Mouse (Mus musculus) large intestine, adult 2 months (tissue): Measurements from ENCODE around the gene Pald1. TPM values are rescaled to one million over a fixed set of nuclear protein-coding genes. Genes with fewer than 3 reads are reported as not detected.

Source experiments
- DNase-seq: peaks from one replicate; pipeline ENCODE4 v3.0.0-alpha.2; 2012; ENCODE audit warnings: low read depth, low spot score
- WGBS: fragments of 180-500 bp; shearing (Covaris S2); methylation state at CpG from one replicate; pipeline ENCODE4 v1.1.7; 2018; 5-methylcytosine and 5-hydroxymethylcytosine counted together
- polyA plus RNA-seq: library from polyadenylated mRNA; depleted of rRNA; stranded (reverse); fragments of >200 nt; gene quantifications from 2 replicates; pipeline ENCODE4 v1.2.3, GENCODE M21; 2012

The Pald1 gene
- polyA plus RNA-seq, 1 experiment, result 3.3 TPM

DNA sequence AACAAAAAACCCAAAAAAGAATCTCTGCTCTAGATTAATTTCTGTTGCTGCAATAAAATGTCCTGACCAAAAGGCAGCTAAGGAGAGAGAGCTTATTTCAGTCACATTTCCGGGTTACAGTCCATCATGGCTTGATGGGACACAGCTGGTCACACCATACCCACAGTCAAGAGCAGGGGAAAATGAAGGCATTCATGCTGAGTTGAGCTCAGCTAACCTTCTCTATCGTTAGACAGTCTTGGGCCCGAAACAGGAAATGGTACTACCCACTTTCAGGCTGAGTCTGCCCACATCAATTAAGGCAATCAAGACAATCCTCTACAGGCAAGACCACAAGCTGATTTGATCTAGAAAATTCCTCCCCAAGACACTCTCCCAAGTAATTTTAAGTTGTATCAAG, 82.3 kb downstream of the Pald1 start:
- 58% methylated on average over 3 of the region's 3 CpGs for WGBS
- no peak for DNase-seq

GRCm38 (mm10) chr10:61297477-61297876, 85.9 kb downstream of the Pald1 start, which contains the start of gene Prf1:
Gene Prf1, plus strand, starts transcription at chr10:61297833.
- no peak for DNase-seq
- WGBS, result 73% methylated on average over 7 of the region's 7 CpGs

DNA sequence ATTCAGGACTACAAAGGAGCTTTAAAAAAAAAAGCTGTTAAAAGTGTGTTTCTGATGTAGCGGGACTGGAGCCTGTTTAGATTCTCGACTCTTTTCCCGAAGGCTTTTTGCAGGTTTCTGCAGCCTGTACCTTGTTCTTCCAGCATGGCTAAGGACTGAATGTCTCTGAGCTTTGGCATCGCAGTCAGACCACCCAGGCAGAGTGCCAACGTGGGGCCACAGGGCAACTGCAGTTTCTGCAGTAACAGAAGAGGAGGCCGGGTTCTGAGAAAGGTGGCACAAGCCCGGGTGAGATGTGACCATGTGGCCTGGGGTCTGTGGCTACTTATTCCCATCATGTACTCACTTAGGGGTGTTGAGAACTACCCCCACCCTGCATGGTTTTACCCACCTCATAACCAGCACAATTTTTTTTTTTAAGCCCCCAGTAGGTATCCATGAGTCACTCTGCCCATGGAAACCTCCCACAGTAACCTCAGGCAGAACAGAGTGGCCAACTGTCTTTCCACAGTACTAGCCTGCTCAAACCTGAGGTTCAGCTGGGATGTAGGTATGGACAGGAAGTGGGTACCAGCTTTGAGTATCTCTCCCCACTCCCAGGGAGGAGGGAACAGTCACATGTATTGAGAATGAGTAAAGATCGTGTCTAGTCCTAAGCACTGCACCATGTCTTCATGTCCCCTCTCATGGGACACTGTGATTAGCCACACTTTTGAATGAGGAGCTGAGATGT, 86.5 kb downstream of the Pald1 start:
- 76% methylated on average over 8 of the region's 8 CpGs for WGBS
- no peak for DNase-seq

DNA sequence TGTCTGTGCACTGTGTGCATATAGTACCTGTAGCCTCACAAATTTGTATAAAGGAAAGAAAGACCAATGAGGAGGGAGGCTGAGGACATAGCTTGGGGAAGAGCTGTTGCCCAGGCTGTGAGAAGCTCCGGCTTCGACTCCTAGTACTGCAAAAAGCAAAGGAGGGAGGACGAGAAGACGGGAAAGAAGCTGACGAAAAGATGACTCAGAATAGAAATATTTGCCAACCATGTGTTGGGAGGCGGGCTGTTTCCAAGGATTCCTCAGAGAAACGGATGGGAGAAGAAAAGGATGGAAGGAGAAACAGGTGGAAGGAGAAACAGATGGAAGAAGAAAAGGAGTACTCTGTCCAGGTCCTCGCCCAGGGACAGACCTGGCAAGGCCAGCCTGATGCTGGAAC, 89.1 kb downstream of the Pald1 start:
- WGBS, result 51% methylated on average over 8 of the region's 8 CpGs

GRCm38 (mm10) chr10:61290479-61290878, 92.9 kb downstream of the Pald1 start:
- WGBS, result 56% methylated on average over 2 of the region's 2 CpGs
- DNase-seq, result no peak

More for the DNA sequence above, 89.1 kb downstream of the Pald1 start:
- DNase-seq, result no peak

DNA sequence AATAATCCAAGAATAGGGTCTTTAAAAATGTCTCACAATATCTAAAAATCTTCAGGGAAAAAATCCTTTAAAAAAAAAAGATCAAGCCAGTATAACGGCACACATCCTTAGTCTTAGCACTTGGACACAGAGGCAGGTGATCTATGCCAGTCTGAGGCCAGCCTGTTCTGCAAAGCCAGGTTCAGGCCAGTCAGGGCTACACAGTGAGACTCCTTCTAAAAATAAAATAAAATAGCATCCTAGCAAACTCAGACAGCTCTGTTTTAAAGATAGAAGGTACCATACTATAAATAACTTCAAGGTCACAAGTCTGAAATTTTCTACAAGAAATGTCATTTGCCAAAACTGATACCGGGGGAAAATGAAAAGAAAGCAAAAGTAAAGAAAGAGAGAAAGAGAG, 93.3 kb downstream of the Pald1 start:
- no peak for DNase-seq
- WGBS, result 63% methylated on average over 2 of the region's 2 CpGs

GRCm38 (mm10) chr10:61286246-61286645, 97.1 kb downstream of the Pald1 start:
- no peak for DNase-seq

GRCm38 (mm10) chr10:61285271-61285670, 98.1 kb downstream of the Pald1 start:
- 68% methylated on average over 11 of the region's 11 CpGs for WGBS
- DNase-seq, result no peak

More at GRCm38 (mm10) chr10:61286246-61286645, 97.1 kb downstream of the Pald1 start:
- WGBS, result 20% methylated on average over 7 of the region's 7 CpGs

DNA sequence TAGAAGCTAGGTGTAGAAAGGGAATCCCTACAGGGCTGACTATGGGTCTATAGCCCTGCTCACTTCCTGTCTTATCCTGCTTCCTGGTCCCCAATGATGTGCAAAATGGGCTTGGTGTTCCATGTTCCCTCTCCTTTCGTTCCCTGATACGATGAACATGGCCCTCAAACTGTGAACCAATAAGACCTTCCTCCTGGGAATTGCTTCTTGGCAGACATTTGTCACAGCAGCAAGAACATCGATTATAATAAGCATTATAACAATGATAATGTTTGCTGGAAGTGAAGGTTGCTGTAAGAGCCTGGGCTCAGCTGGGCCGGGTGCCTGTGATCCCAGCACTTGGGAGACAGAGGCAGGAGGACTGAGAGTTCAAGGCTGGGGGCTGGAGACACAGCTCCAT, 99.0 kb downstream of the Pald1 start:
- 84% methylated on average over 4 of the region's 4 CpGs for WGBS
- DNase-seq, result no peak

- no peak for DNase-seq
- WGBS, result 67% methylated on average over 5 of the region's 5 CpGs
These were observed 102.2 kb downstream of the Pald1 start for GRCm38 (mm10) chr10:61281115-61281514.

DNA sequence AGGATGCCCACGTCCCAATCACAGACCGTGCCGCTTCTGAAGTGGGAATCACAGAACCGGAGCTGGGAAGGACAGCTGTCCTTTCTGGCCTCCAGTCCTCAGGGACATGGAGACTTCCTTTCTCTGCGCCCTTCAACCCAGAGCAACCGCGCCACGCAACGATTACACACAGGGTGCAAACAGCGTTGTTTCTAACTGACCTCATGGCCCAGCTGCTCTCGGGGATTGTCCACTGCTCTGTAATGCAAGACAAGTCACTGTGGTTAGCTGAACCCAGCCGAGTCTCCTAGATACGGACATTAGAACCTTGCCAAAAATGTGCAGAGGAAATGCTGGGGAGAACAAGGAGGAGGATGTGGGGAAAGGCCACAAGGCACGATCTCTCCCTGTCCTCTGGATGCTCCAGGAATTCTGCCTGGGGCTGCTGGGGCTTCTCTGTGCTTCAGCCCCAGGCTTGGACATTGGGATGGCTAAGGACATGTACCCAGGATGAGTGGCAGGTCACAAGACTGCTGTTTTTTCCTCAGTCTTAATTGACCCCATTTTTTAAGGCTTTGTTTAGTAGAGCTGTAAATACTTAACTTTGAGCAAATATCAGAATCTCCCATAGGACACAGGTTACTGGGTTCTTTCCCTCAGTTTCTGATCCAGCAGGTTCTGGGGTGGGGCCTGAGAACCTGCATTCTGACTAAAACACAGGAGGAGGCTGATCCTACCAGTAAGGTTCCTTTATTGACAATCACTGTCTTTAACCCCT, 105.2 kb downstream of the Pald1 start:
- WGBS, result 46% methylated on average over 14 of the region's 14 CpGs
- DNase-seq, result no peak

GRCm38 (mm10) chr10:61277051-61277450, 106.3 kb downstream of the Pald1 start:
- no peak for DNase-seq
- WGBS, result 79% methylated on average over 6 of the region's 6 CpGs

- no peak for DNase-seq
- 4% methylated on average over 5 of the region's 5 CpGs for WGBS
These were observed 107.6 kb downstream of the Pald1 start for GRCm38 (mm10) chr10:61275669-61276110.

GRCm38 (mm10) chr10:61274532-61274931, 108.8 kb downstream of the Pald1 start:
- DNase-seq, result no peak

GRCm38 (mm10) chr10:61273844-61274215, 109.5 kb downstream of the Pald1 start:
- DNase-seq, result no peak
- WGBS, result 59% methylated on average over 7 of the region's 7 CpGs

More at GRCm38 (mm10) chr10:61274532-61274931, 108.8 kb downstream of the Pald1 start:
- WGBS, result 71% methylated on average over 2 of the region's 2 CpGs

GRCm38 (mm10) chr10:61273081-61273843, 110.1 kb downstream of the Pald1 start, which contains the start of gene Adamts14:
Gene Adamts14, minus strand, starts transcription at chr10:61273438.
- DNase-seq, result no peak
- 3% methylated on average over 64 of the region's 75 CpGs for WGBS

DNA sequence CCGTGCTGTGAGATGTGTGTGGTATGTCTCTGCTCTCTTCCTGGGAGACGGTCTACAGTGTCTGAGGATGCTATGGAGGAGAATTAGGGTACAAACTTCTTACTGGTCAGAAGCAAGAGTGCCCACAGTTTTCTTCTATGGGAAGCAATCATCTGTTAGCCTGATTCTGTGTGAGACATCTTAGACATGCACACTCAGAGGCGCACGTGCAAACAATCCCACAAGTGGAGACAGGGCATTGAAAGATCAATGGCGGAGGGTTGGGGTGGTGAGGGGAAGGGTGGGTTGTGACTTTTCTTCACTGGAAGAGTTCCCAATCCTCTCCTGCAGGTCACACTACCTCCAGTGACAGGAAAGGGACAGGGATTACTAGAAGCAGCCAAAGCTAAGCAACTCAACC, 110.7 kb downstream of the Pald1 start:
- no peak for DNase-seq
- WGBS, result 58% methylated on average over 5 of the region's 5 CpGs

- 51% methylated on average over 8 of the region's 8 CpGs for WGBS
- DNase-seq, result no peak
These were observed 111.2 kb downstream of the Pald1 start for GRCm38 (mm10) chr10:61272089-61272626.
